Mouse (Mus musculus) small intestine, adult 2 months (tissue): ENCODE data around the gene Eci2. TPM values are rescaled to one million over a fixed set of nuclear protein-coding genes. Genes with fewer than 3 reads are reported as not detected.
"Not testable (repeated sequence)": the region's sequence is repeated elsewhere in the genome, so short reads cannot be mapped to it uniquely, and the experiment has no call there.

Experiments used
- H3K27ac ChIP-seq: fragments of 200-500 bp; 2 replicates; pipeline ENCODE4 v1.5.1; 2012; ENCODE audit warnings: low read depth, low read length, control low read depth, inconsistent platforms; ENCODE audit not compliant: insufficient read depth
- H3K27me3 ChIP-seq: fragments of 200-500 bp; 2 replicates; pipeline ENCODE4 v1.6.1; 2012; ENCODE audit warnings: mild to moderate bottlenecking, moderate library complexity, low read length, inconsistent platforms; ENCODE audit not compliant: control insufficient read depth, insufficient read depth
- H3K36me3 ChIP-seq: fragments of 200-500 bp; 2 replicates; pipeline ENCODE4 v1.6.1; 2012; ENCODE audit warnings: mild to moderate bottlenecking, low read length, control low read depth, inconsistent platforms; ENCODE audit not compliant: control insufficient read depth, insufficient read depth
- H3K4me1 ChIP-seq: fragments of 200-500 bp; 2 replicates; pipeline ENCODE4 v1.6.1; 2012; ENCODE audit warnings: low read length, inconsistent platforms, mixed read lengths; ENCODE audit not compliant: control insufficient read depth, insufficient read depth, insufficient read length
- H3K4me3 ChIP-seq: fragments of 200-500 bp; 2 replicates; pipeline ENCODE4 v1.5.1; 2012; ENCODE audit warnings: low read depth, mild to moderate bottlenecking, control low read depth, inconsistent platforms, low read length, moderate library complexity
- CTCF ChIP-seq: fragments of 200-500 bp; IDR thresholded peaks from 2 replicates; pipeline ENCODE4 v1.5.1; 2012; ENCODE audit warnings: low read depth, mild to moderate bottlenecking, control low read depth, inconsistent platforms, low read length, moderate library complexity, mixed read lengths; ENCODE audit not compliant: insufficient replicate concordance, insufficient read length; ENCODE audit errors: extremely low read depth
- POLR2A ChIP-seq: fragments of 200-500 bp; IDR thresholded peaks from 2 replicates; pipeline ENCODE4 v1.6.1; 2012; ENCODE audit warnings: low read depth, mild to moderate bottlenecking, control low read depth, inconsistent platforms, low read length, moderate library complexity
- WGBS: fragments of 180-500 bp; shearing (Covaris S2); methylation state at CpG from one replicate; pipeline ENCODE4 v1.1.7; 2018; 5-methylcytosine and 5-hydroxymethylcytosine counted together
- polyA plus RNA-seq: library from polyadenylated mRNA; depleted of rRNA; stranded (reverse); fragments of >200 nt; gene quantifications from 2 replicates; pipeline ENCODE4 v1.2.3, GENCODE M21; 2012

Gene Eci2
- polyA plus RNA-seq, 1 experiment = 14.9 TPM

- Histone ChIP-seq H3K27ac (peak overlapping the region; percentile 78), H3K36me3 (no peaks in the 10 kb centered on the region), H3K4me1 (peaks cover 4% of the 10 kb centered on the region), H3K4me3 (peak overlapping the region; percentile 80), H3K27me3 (no peaks in the 10 kb centered on the region)
- no peak for TF ChIP-seq CTCF
- 19% methylated on average over 5 of the region's 5 CpGs for WGBS
Observed at GRCm38 (mm10) chr13:34964866-34965265, 62.0 kb downstream of the Eci2 start.

GRCm38 (mm10) chr13:34964419-34964818, 62.5 kb downstream of the Eci2 start:
- Histone ChIP-seq H3K4me1 (peaks cover 4% of the 10 kb centered on the region), H3K27me3 (no peaks in the 10 kb centered on the region), H3K36me3 (no peaks in the 10 kb centered on the region), H3K4me3 (peak overlapping the region; percentile 80), H3K27ac (peak overlapping the region; percentile 78)
- WGBS = 6% methylated on average over 14 of the region's 14 CpGs
- TF ChIP-seq POLR2A = no peak
- TF ChIP-seq CTCF = no peak

GRCm38 (mm10) chr13:34963511-34964397, 63.1 kb downstream of the Eci2 start, which contains the start of gene Eci3:
Gene Eci3 (minus strand): TSS chr13:34963810.
- TF ChIP-seq CTCF (no peak), POLR2A (peak; percentile 30)
- 4% methylated on average over 32 of the region's 32 CpGs for WGBS
- Histone ChIP-seq H3K36me3 (no peaks in the 10 kb centered on the region), H3K4me1 (peaks cover 4% of the 10 kb centered on the region), H3K4me3 (peak within 1 kb of the TSS; percentile 80), H3K27ac (peak within 1 kb of the TSS; percentile 95), H3K27me3 (no peaks in the 10 kb centered on the region)

- H3K27ac ChIP-seq = 0 out of 2 replicates have a peak overlapping the region, but pooled peaks have one; percentile 2
- peaks cover 4% of the 10 kb centered on the region for H3K4me1 ChIP-seq
- no peak overlapping the region for H3K4me3 ChIP-seq
- no peak for TF ChIP-seq CTCF
- H3K36me3 ChIP-seq = no peaks in the 10 kb centered on the region
- no peaks in the 10 kb centered on the region for H3K27me3 ChIP-seq
- 85% methylated on average over 4 of the region's 4 CpGs for WGBS
Observed at GRCm38 (mm10) chr13:34960996-34961770, 65.7 kb downstream of the Eci2 start.

- H3K27ac ChIP-seq, H3K4me3 ChIP-seq, H3K36me3 ChIP-seq, H3K4me1 ChIP-seq, H3K27me3 ChIP-seq: not testable (repeated sequence)
- WGBS = 88% methylated on average over 3 of the region's 3 CpGs
Observed at GRCm38 (mm10) chr13:34958158-34958557, 68.7 kb downstream of the Eci2 start.

- Histone ChIP-seq H3K4me1 (no peaks in the 10 kb centered on the region; the same call in 1 of the 2 replicates), H3K36me3 (no peaks in the 10 kb centered on the region), H3K27ac (no peak overlapping the region), H3K27me3 (no peaks in the 10 kb centered on the region), H3K4me3 (no peak overlapping the region)
- 70% methylated on average over 4 of the region's 4 CpGs for WGBS
- TF ChIP-seq POLR2A (no peak), CTCF (no peak)
Observed at GRCm38 (mm10) chr13:34956901-34957300, 70.0 kb downstream of the Eci2 start.

GRCm38 (mm10) chr13:34951437-34951836, 75.5 kb downstream of the Eci2 start:
- not testable (repeated sequence) for H3K4me1 ChIP-seq, H3K27me3 ChIP-seq, H3K4me3 ChIP-seq, H3K36me3 ChIP-seq, H3K27ac ChIP-seq
- WGBS = 78% methylated on average over 2 of the region's 2 CpGs
